Mouse (Mus musculus): ENCODE measurements around the gene Rabl2.

- TF ChIP-seq CTCF (conservative IDR thresholded peaks at IDR 0.05; ENCODE audit: low read length) (no peak), POU5F1 (IDR thresholded peaks at IDR 0.05; ENCODE audit: borderline replicate concordance, low read length) (no peak), NANOG (IDR thresholded peaks at IDR 0.05; ENCODE audit: borderline replicate concordance, low read length) (no peak)
These were observed 34.3 kb downstream of the Rabl2 start for GRCm38 (mm10) chr15:89557179-89557995.
